Comparison of ENCODE assay signal across 8 mouse cellular contexts in the genomic region with DNA sequence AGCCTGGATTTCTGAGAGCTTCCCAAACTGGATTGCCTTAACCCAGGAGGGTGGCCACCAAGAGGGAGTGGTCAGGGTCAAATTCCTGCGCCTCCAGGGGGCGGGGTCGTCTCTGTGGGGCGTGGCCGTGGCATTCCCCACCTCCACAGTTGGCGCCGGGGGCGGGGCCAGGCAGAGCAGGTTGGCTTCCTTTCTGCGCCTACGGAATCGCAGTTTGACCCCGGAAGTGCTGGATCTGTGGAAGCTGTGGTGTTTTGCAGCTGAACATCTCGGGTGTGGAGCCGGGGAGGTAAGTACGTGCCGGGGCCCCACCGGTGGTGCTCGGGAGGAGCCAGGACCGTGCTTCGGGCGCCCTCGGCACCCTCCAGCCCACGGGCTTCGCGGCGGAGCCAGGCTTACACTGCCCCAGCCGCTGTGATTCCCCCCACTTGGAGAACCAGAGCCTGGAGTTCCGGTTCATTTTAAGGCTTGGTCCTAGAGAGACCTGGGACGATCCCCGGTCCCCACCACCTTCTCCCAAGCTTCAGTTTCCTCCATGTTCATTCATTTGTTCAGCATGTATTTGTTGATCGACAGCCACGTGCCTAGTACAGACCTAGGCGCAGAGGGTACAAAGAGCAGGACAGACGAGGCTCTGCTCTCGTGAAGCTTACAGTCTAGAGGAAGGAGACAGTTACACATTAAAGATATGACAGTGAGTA. TPM values are rescaled to one million over a fixed set of nuclear protein-coding genes. Genes with fewer than 3 reads are reported as not detected.
DNase-seq lines count a peak whose midpoint lies in the region; ATAC-seq lines count a peak whose summit lies in the region.

A gene (plus strand): TSS at position 214 of the 701 bp plus-strand sequence.

- H3K36me3 ChIP-seq in heart, embryonic 14.5 days (ENCODE audit: control insufficient read depth, insufficient read depth, low read length): peaks cover 7% of the 10 kb centered on the region; the same call in 1 of the 2 replicates
- H3K36me3 ChIP-seq in liver, embryonic 13.5 days: peaks cover 23% of the 10 kb centered on the region
- no peaks in the 10 kb centered on the region for H3K36me3 ChIP-seq in stomach, embryonic 16.5 days (ENCODE audit: control insufficient read depth, insufficient read depth, low read length)

- peak within 1 kb of the TSS; percentile 82 for H3K9ac ChIP-seq in heart, embryonic 14.5 days (ENCODE audit: low read length)
- H3K9ac ChIP-seq in liver, embryonic 13.5 days: peak within 1 kb of the TSS; percentile 79
- peak within 1 kb of the TSS; percentile 75 for H3K9ac ChIP-seq in stomach, embryonic 16.5 days (ENCODE audit: low read length)

- peak within 1 kb of the TSS; percentile 93 for H3K4me3 ChIP-seq in brown adipose tissue, adult 24 weeks (ENCODE audit: insufficient read depth, low read depth, low read length)
- peak within 1 kb of the TSS; percentile 83 to 88 for H3K4me3 ChIP-seq in heart, embryonic 14.5 days (ENCODE audit: control insufficient read depth in 1 of 2, insufficient read depth in 1 of 2, low read depth in 1 of 2, low read length in 2 of 2)
- peak within 1 kb of the TSS; percentile 77 for H3K4me3 ChIP-seq in liver, embryonic 13.5 days (replicated peaks)
- peak within 1 kb of the TSS; percentile 76 for H3K4me3 ChIP-seq in stomach, embryonic 16.5 days (replicated peaks; ENCODE audit: low read length)

- peak within 1 kb of the TSS; percentile 83 for H3K27ac ChIP-seq in brown adipose tissue, adult 24 weeks (replicated peaks; ENCODE audit: low read depth, low read length)
- H3K27ac ChIP-seq in heart, embryonic 14.5 days (replicated peaks in 1 of 2; ENCODE audit: control insufficient read depth in 1 of 2, insufficient read depth in 1 of 2, low read depth in 2 of 2, low read length in 2 of 2): peak within 1 kb of the TSS; percentile 46 to 65
- peak within 1 kb of the TSS; percentile 85 for H3K27ac ChIP-seq in liver, embryonic 13.5 days
- peak within 1 kb of the TSS; percentile 89 for H3K27ac ChIP-seq in stomach, embryonic 16.5 days (ENCODE audit: low read length)

- H3K4me1 ChIP-seq in brown adipose tissue, adult 24 weeks (ENCODE audit: control insufficient read depth, insufficient read depth, insufficient read length, low read length): peaks cover 7% of the 10 kb centered on the region; the same call in 1 of the 2 replicates
- H3K4me1 ChIP-seq in heart, embryonic 14.5 days (ENCODE audit: control insufficient read depth in 2 of 2, insufficient read depth in 2 of 2, low read length in 2 of 2): peaks cover 0 to 15% of the 10 kb centered on the region in 2 experiments; a peak in 2 of 4 replicates
- H3K4me1 ChIP-seq in liver, embryonic 13.5 days (replicated peaks): peaks cover 56% of the 10 kb centered on the region
- H3K4me1 ChIP-seq in stomach, embryonic 16.5 days (ENCODE audit: control insufficient read depth, insufficient read depth, low read length): peaks cover 13% of the 10 kb centered on the region

- peak; percentile 88 for ATAC-seq in heart, embryonic 14.5 days (ENCODE audit: insufficient number of reproducible peaks, insufficient read depth, low FRiP score, low read depth)
- ATAC-seq in liver, embryonic 13.5 days (ENCODE audit: low read depth): peak; percentile 90
- ATAC-seq in stomach, embryonic 16.5 days (ENCODE audit: insufficient read depth, low FRiP score): peak; percentile 97

- WGBS in heart, embryonic 14.5 days: under 1% methylated on average over 33 of the region's 35 CpGs
- under 1% methylated on average over 35 of the region's 35 CpGs for WGBS in liver, embryonic 13.5 days (ENCODE audit: insufficient replicate concordance)
- under 1% methylated on average over 33 of the region's 35 CpGs for WGBS in stomach, embryonic 16.5 days

- H3K4me2 ChIP-seq in heart, embryonic 14.5 days (ENCODE audit: low read length): peak within 1 kb of the TSS; percentile 90
- H3K4me2 ChIP-seq in liver, embryonic 13.5 days: peak within 1 kb of the TSS; percentile 85
- H3K4me2 ChIP-seq in stomach, embryonic 16.5 days (ENCODE audit: low read depth, low read length): peak within 1 kb of the TSS; percentile 79

- no peaks in the 10 kb centered on the region for H3K9me3 ChIP-seq in heart, embryonic 14.5 days (ENCODE audit: control insufficient read depth, low read length)
- H3K9me3 ChIP-seq in liver, embryonic 13.5 days (replicated peaks): no peaks in the 10 kb centered on the region
- no peaks in the 10 kb centered on the region for H3K9me3 ChIP-seq in stomach, embryonic 16.5 days (replicated peaks; ENCODE audit: control insufficient read depth, low read length)

- H3K27me3 ChIP-seq in heart, embryonic 14.5 days (ENCODE audit: control insufficient read depth, insufficient read depth, low read length): no peaks in the 10 kb centered on the region
- 0 out of 2 replicates have a peak, but pooled peaks cover 5% of the 10 kb centered on the region for H3K27me3 ChIP-seq in liver, embryonic 13.5 days
- no peaks in the 10 kb centered on the region for H3K27me3 ChIP-seq in stomach, embryonic 16.5 days (ENCODE audit: control insufficient read depth, insufficient read depth, low read length)

- DNase-seq in CD4-positive, CD25-positive, alpha-beta regulatory T cell, adult 2 months (ENCODE audit: low read depth, low spot score): peak; percentile 92
- peak; percentile 73 for DNase-seq in fibroblast of lung, adult 2 months (ENCODE audit: low read depth)
- peak; percentile 98 for DNase-seq in kidney, postnatal 14 days
- DNase-seq in liver, embryonic 13.5 days: peak; percentile 95
- peak; percentile 97 for DNase-seq in neural tube, embryonic 10.5 days (ENCODE audit: extremely low spot score, low spot score)

RNA-seq across cellular contexts. Expression of the gene that starts here (rescaled TPM):
- 7.4 and 9.1 TPM in 2 replicates for polyA plus RNA-seq in brown adipose tissue, adult 24 weeks (2012; ENCODE audit: insufficient read depth, insufficient read length, missing spikeins)
- polyA plus RNA-seq in heart, embryonic 14.5 days (2014; fragmentation: Nextera tagmentation; extraction: Ambion mirVana): 19.0 and 22.0 TPM in 2 replicates
- 18.9 and 23.9 TPM in 2 replicates for polyA plus RNA-seq in liver, embryonic 13.5 days (2015; fragmentation: Nextera tagmentation; extraction: Ambion mirVana)
- 34.2 and 37.1 TPM in 2 replicates for polyA plus RNA-seq in stomach, embryonic 16.5 days (2015; fragmentation: Nextera tagmentation; extraction: Ambion mirVana)

Comparison
In these comparisons a context has a peak if more than half of its experiments do, and no peak if none do; other contexts are left out.
1. Peak in every context shown above with its lines: DNase-seq, ATAC-seq, H3K4me3 ChIP-seq and H3K27ac ChIP-seq.